Mouse (Mus musculus) hindbrain, embryonic 16.5 days (tissue): ENCODE results near the gene Fam171a1. TPM values are rescaled to one million over a fixed set of nuclear protein-coding genes. Genes with fewer than 3 reads are reported as not detected.
"Not testable (repeated sequence)": the region's sequence is repeated elsewhere in the genome, so short reads cannot be mapped to it uniquely, and the experiment has no call there.

Experiments used
- ATAC-seq: fragments of 200-750 bp; cut with Nextera tagmentation; 2 replicates; pipeline ENCODE4 v1.8.0; 2017; ENCODE audit warnings: moderate TSS enrichment, moderate library complexity
- H3K27ac ChIP-seq: fragments of 300-500 bp; sonication (generic); 2 replicates; pipeline ENCODE4 v1.5.1; 2014; ENCODE audit warnings: low read depth, mild to moderate bottlenecking, control low read depth, low read length, moderate library complexity
- H3K27me3 ChIP-seq: fragments of 300-500 bp; sonication (generic); replicated peaks from 2 replicates; pipeline ENCODE4 v1.6.1; 2014; ENCODE audit warnings: low read length; ENCODE audit not compliant: control insufficient read depth, insufficient read depth
- H3K36me3 ChIP-seq: fragments of 300-500 bp; sonication (generic); 2 replicates; pipeline ENCODE4 v1.6.1; 2014; ENCODE audit warnings: mild to moderate bottlenecking, low read length, moderate library complexity, mixed read lengths; ENCODE audit not compliant: control insufficient read depth, insufficient read depth
- H3K4me1 ChIP-seq: fragments of 300-500 bp; sonication (generic); 2 replicates; pipeline ENCODE4 v1.6.1; 2014; ENCODE audit warnings: low read depth, low read length; ENCODE audit not compliant: control insufficient read depth, insufficient read depth
- H3K4me2 ChIP-seq: fragments of 300-500 bp; sonication (generic); 2 replicates; pipeline ENCODE4 v1.6.1; 2014; ENCODE audit warnings: mild to moderate bottlenecking, low read length, control low read depth, moderate library complexity
- H3K4me3 ChIP-seq: fragments of 300-500 bp; sonication (generic); 2 replicates; pipeline ENCODE4 v1.5.1; 2014; ENCODE audit warnings: mild to moderate bottlenecking, low read length, control low read depth, moderate library complexity
- H3K9ac ChIP-seq: fragments of 300-500 bp; sonication (generic); 2 replicates; pipeline ENCODE4 v1.6.1; 2014; ENCODE audit warnings: low read depth, mild to moderate bottlenecking, control low read depth, low read length, moderate library complexity
- H3K9me3 ChIP-seq: fragments of 300-500 bp; sonication (generic); 2 replicates; pipeline ENCODE4 v1.6.1; 2014; ENCODE audit warnings: mild to moderate bottlenecking, low read length, moderate library complexity; ENCODE audit not compliant: control insufficient read depth
- WGBS: fragments of 180-500 bp; shearing (Covaris S2); extraction: QIAGEN DNeasy Blood & Tissue Kit; methylation state at CpG from one replicate; pipeline ENCODE4 v1.1.7; 2014; 5-methylcytosine and 5-hydroxymethylcytosine counted together
- polyA plus RNA-seq: library from polyadenylated mRNA; unstranded; fragments of >200 nt; fragmentation: Nextera tagmentation; extraction: Ambion mirVana; gene quantifications from 2 replicates; pipeline ENCODE4 v1.2.1, GENCODE M21; 2015

Gene Fam171a1
- polyA plus RNA-seq: 37.4 and 51.0 TPM in 2 replicates

DNA sequence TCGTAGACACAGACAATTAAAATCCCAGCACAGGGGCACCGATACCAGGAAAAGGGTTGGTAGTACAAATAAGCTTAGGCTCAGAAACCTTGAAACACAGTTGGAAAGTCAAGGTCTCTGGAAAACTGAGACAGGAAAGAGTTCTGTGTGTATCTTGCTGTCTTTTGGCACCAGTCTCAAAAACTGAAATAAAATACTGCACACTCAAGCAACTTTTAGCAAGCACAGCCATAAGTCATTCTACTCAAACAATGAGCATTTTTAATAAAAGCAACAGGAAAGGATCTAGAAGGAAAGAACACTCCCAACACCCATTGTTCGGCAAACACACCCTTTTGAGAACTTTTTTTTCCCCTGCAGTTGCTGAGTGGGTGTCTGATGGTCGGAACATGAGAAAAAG is at the start of gene Fam171a1:
Fam171a1 (plus strand) TSS at position 359 of the 400 bp plus-strand sequence.
- ATAC-seq: no peak
- H3K27me3 ChIP-seq: no peaks in the 10 kb centered on the region
- WGBS: 80% methylated on average over 4 of the region's 4 CpGs
- H3K36me3 ChIP-seq: no peaks in the 10 kb centered on the region
- H3K27ac ChIP-seq: no peak within 1 kb of the TSS
- no peaks in the 10 kb centered on the region for H3K4me1 ChIP-seq
- H3K4me3 ChIP-seq: no peak within 1 kb of the TSS
- H3K4me2 ChIP-seq: no peak within 1 kb of the TSS
- no peak within 1 kb of the TSS for H3K9ac ChIP-seq
- no peaks in the 10 kb centered on the region for H3K9me3 ChIP-seq

DNA sequence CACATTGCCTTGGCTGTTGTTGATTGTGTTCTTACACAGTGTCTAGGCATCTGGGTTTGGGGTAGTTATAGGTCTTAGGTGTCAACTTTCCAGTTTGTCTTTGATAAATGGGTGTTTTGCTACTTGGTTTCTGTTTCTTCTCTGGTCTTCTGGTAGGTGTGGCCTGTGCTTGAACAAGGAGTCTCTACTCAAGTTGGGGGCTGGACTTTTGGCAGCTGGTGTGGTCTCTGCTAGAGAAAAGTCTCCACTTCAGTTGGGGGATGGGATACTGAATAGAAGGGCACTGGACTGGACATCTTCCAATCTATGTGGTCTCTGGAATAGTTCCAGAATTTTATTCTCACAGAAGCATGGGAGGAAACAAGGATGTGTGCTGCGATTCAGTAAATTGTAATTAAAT is 44.9 kb upstream of the Fam171a1 start:
- H3K9me3 ChIP-seq: 0 out of 2 replicates have a peak, but pooled peaks cover 5% of the 10 kb centered on the region

DNA sequence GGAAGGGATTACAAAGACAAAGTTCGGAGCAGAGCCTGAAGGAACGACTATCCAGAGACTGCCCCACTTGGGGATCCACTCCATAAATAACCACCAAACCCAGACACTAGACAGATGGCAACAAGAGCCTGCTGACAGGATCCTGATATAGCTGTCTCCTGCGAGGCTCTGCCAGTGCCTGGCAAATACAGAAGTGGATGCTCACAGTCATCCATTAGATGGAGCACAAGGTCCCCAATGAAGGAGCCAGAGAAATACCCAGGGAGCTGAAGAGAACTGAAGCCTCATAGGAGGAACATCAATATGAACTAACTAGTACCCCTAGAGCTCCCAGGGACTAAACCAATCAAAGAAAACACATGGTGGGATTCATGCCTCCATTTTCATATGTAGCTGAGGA is 25.7 kb upstream of the Fam171a1 start:
- H3K27me3 ChIP-seq, ATAC-seq, H3K9me3 ChIP-seq, H3K4me1 ChIP-seq, H3K9ac ChIP-seq, H3K4me2 ChIP-seq, H3K27ac ChIP-seq, H3K4me3 ChIP-seq, H3K36me3 ChIP-seq: not testable (repeated sequence)
- WGBS: 68% methylated on average over 3 of the region's 3 CpGs

More for the DNA sequence above, 44.9 kb upstream of the Fam171a1 start:
- Histone ChIP-seq H3K4me3 (no peak overlapping the region), H3K36me3 (no peaks in the 10 kb centered on the region), H3K27ac (no peak overlapping the region), H3K4me2 (no peak overlapping the region), H3K27me3 (no peaks in the 10 kb centered on the region), H3K9ac (no peak overlapping the region), H3K4me1 (no peaks in the 10 kb centered on the region)
- WGBS: 100% methylated on average over 1 of the region's 1 CpGs
- no peak for ATAC-seq

DNA sequence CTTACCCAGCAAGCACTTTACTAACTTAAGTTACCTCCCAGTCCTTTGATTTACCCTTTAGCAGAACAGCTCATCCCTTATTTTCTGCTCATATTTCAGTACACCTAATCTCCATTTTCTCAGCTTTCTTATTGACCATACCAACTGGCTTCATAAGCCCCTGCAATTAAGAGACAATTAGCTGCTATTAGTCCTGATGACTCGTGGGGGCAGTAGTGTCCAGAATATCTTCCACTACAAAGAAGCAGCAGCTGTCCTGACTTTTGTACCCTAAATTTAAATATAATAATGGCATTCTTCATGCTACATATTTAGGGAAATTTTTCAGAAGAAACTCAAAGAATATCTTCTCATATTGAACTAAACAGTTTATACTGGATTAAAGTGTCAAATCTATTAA is 24.8 kb upstream of the Fam171a1 start:
- H3K27ac ChIP-seq: no peak overlapping the region
- no peaks in the 10 kb centered on the region for H3K36me3 ChIP-seq
- no peaks in the 10 kb centered on the region for H3K27me3 ChIP-seq
- no peak overlapping the region for H3K9ac ChIP-seq
- H3K9me3 ChIP-seq: no peaks in the 10 kb centered on the region
- H3K4me1 ChIP-seq: no peaks in the 10 kb centered on the region
- ATAC-seq: no peak
- no peak overlapping the region for H3K4me2 ChIP-seq
- no peak overlapping the region for H3K4me3 ChIP-seq
- 18% methylated on average over 1 of the region's 1 CpGs for WGBS

DNA sequence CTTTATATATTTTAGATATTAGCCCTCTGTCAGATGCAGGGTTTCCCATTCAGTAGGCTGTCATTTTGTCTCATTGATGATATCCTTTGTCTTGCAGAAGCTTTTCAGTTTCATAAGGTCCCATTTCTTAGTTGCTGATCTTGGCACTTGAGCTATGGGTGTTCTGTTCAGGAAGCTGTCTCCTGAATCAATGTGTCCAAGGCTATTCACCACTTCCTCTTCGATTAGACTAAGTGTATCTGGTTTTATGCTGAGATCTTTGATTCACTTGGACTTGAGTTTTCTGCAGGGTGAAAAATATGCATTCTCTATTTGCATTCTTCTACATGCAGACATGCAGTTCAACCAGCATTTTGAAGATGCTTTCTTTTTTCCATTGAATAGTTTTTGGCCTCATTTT is 17.9 kb upstream of the Fam171a1 start:
- H3K27me3 ChIP-seq: no peaks in the 10 kb centered on the region
- no peak overlapping the region for H3K4me3 ChIP-seq
- ATAC-seq: no peak
- H3K36me3 ChIP-seq: no peaks in the 10 kb centered on the region
- no peak overlapping the region for H3K27ac ChIP-seq
- H3K4me1 ChIP-seq: no peaks in the 10 kb centered on the region
- H3K4me2 ChIP-seq: no peak overlapping the region
- H3K9ac ChIP-seq: no peak overlapping the region
- no peaks in the 10 kb centered on the region for H3K9me3 ChIP-seq
- 78% methylated on average over 1 of the region's 1 CpGs for WGBS

DNA sequence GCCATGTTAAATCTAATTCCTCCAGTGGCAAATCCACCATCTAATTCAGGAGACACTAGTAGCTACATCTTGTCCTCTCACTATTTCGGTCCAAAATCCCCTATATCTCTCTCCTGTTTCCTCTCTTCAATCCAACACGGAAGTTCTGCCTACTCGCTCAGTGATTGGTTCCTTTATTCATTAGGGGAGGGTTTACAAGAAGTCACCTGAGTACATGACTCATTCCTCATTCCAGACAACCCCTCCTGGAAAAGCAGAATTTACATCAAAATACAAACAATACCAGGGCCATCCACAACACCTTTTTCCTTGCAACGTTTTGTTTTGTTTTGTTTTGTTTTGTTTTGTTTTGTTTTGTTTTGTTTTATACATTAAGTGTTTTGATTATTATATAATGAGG is 14.1 kb upstream of the Fam171a1 start:
- Histone ChIP-seq H3K4me1 (no peaks in the 10 kb centered on the region), H3K36me3 (no peaks in the 10 kb centered on the region), H3K9ac (no peak overlapping the region), H3K9me3 (no peaks in the 10 kb centered on the region), H3K27me3 (no peaks in the 10 kb centered on the region), H3K4me2 (no peak overlapping the region), H3K27ac (no peak overlapping the region), H3K4me3 (no peak overlapping the region)
- ATAC-seq: no peak
- 80% methylated on average over 4 of the region's 4 CpGs for WGBS

DNA sequence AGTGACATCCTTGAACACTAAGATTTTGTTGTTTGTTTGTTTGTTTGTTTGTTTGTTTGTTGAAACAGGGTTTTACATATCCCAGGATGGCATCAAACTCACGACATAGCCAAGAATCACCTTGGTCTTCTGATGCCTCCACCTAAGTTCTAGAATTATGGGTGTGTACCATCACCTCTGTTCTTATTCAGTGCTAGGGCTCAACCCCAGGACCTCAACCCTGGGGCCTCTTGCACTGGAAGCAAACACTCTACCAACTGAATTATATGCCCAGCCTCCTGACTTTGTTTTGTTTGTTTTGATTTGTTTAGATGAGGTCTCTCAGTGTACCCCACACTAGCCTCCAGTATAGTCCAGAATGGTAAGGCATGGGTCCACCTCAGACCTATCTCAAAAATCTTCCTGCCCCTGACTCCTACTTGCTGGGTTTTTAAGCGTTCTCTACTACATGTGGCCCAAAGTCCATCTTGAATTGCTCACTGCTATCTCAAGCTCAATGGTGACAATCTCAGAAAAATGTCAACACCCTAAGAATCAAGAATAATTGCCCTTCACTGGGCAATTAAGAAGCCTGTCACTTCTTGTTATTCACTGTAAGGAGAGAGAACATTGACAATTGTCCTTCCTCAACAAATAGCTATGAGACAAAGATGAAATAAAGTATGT is 12.6 kb upstream of the Fam171a1 start:
- Histone ChIP-seq H3K9me3 (no peaks in the 10 kb centered on the region), H3K27me3 (no peaks in the 10 kb centered on the region), H3K27ac (no peak overlapping the region), H3K36me3 (no peaks in the 10 kb centered on the region), H3K4me2 (no peak overlapping the region), H3K4me1 (no peaks in the 10 kb centered on the region), H3K4me3 (no peak overlapping the region), H3K9ac (no peak overlapping the region)
- ATAC-seq: no peak
- 75% methylated on average over 2 of the region's 2 CpGs for WGBS

DNA sequence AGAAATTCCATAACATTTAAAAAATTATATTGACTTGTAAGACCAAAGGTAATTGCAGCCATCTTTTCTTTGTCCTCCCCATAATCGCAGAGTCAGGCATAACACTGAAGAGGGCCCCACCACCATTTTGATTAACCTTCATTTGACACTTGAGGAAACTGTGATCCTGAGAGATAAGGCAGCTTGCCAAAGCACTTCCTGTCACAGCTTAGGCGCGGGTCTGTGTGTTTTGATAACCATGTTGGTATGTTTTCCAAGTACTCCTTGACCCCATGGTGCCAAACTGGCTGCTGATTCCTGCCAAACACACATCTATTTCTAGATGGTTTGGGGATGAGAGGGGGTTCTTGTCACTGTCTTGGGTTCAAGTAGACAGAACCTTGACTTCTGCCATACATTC is 11.7 kb upstream of the Fam171a1 start:
- Histone ChIP-seq H3K4me3 (no peak overlapping the region), H3K9ac (no peak overlapping the region), H3K4me2 (no peak overlapping the region), H3K4me1 (no peaks in the 10 kb centered on the region), H3K36me3 (no peaks in the 10 kb centered on the region), H3K27ac (no peak overlapping the region), H3K27me3 (no peaks in the 10 kb centered on the region), H3K9me3 (no peaks in the 10 kb centered on the region)
- 82% methylated on average over 3 of the region's 3 CpGs for WGBS
- ATAC-seq: no peak

DNA sequence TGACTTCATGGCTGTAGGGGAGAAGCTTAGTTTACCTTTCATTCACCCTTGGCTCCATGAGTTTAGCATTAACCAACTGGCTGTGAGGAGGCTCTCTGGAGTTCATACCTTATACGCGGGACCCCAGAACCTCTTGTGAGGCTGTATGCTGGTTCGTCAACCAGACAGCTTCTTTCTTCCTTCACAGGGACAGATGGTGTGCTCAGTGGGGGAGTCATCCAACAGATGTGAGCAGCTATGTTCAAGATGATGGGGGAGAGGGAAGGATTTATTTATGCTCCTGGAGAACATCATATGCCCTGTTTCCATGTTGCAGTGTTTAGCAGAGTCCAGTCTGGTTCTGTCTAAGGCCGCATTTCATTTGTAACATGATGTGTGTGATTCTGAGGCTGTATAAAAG is 6.6 kb upstream of the Fam171a1 start:
- no peak for ATAC-seq
- Histone ChIP-seq H3K4me1 (no peaks in the 10 kb centered on the region), H3K4me2 (no peak overlapping the region), H3K36me3 (no peaks in the 10 kb centered on the region), H3K4me3 (no peak overlapping the region), H3K27me3 (no peaks in the 10 kb centered on the region), H3K9me3 (no peaks in the 10 kb centered on the region), H3K9ac (no peak overlapping the region), H3K27ac (no peak overlapping the region)
- WGBS: 80% methylated on average over 4 of the region's 4 CpGs

DNA sequence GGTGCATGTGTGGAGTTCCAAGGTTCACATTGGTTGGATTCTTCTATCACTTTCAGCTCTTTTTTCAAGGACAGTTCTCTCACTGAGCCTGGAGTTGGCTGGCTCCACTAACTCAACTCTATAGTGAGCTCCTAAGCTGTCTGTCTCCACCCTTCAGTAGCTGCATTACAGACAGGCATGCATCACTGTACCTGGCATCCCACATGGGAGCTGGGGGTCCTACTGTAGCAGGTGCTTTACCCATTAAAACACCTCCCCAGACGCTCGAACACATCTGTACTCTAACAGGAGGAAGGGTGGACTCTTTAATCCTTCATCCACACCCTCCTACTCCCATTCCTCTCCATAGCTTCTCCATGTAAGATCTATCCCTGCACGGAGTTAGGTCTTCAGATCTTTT is 5.6 kb upstream of the Fam171a1 start:
- no peaks in the 10 kb centered on the region for H3K27me3 ChIP-seq
- 88% methylated on average over 3 of the region's 3 CpGs for WGBS
- no peaks in the 10 kb centered on the region for H3K9me3 ChIP-seq
- H3K4me2 ChIP-seq: no peak overlapping the region
- H3K4me3 ChIP-seq: no peak overlapping the region
- H3K27ac ChIP-seq: no peak overlapping the region
- H3K36me3 ChIP-seq: no peaks in the 10 kb centered on the region
- no peaks in the 10 kb centered on the region for H3K4me1 ChIP-seq
- no peak overlapping the region for H3K9ac ChIP-seq
- ATAC-seq: no peak
